Mouse (Mus musculus) urinary bladder, postnatal 0 days (tissue): ENCODE results near the gene Rras2. TPM values are rescaled to one million over a fixed set of nuclear protein-coding genes. Genes with fewer than 3 reads are reported as not detected.

Experiments used
- polyA plus RNA-seq: library from polyadenylated mRNA; unstranded; fragments of >200 nt; fragmentation: Nextera tagmentation; extraction: Ambion mirVana; gene quantifications from 2 replicates; pipeline ENCODE4 v1.2.1, GENCODE M21; 2015

The Rras2 gene
- polyA plus RNA-seq: 50.3 and 59.3 TPM in 2 replicates

GRCm38 (mm10) chr7:114117444-114117905 lies at the start of gene Rras2:
TSS of gene Rras2 (minus strand) at chr7:114117781.

Other genes with a start within 250 kb of the Rras2 start
- gene Copb1, start 136.9 kb upstream of the Rras2 start, polyA plus RNA-seq: 76.0 and 91.1 TPM in 2 replicates
- gene Psma1, start 158.3 kb upstream of the Rras2 start, polyA plus RNA-seq: 253 and 262 TPM in 2 replicates